Comparison of ENCODE assay signal across 39 mouse cellular contexts in the genomic region with DNA sequence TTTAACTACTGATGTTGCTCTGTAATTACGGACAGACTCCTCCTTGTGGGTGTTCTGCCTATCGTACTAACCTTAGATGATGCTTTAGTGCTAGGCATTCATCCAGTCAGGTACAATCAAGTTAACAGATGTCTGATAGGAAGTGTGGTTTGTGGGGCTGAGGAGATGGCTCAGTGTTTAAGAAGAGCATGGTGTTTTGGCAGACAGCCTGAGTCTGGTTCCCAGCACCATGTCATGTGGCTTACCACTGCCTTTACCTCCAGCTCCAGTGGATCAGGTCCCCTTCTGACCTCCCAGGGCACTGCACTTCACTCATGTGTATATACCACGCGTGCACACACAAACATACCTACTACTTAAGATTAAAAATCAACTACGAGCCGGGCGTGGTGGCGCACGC. TPM values are rescaled to one million over a fixed set of nuclear protein-coding genes. Genes with fewer than 3 reads are reported as not detected.
DNase-seq lines count a peak whose midpoint lies in the region; ATAC-seq and TF ChIP-seq lines count a peak whose summit lies in the region.
"Had no signal": no experiment of that assay in that cellular context is flagged by ENCODE, and none has a peak within 500 bp of the region (broad histone marks: within the 10 kb centered on the region; RNA-seq: fewer than 3 reads in every experiment).

No protein-coding gene starts in this region.

- H3K9me3 ChIP-seq in liver, embryonic 15.5 days (replicated peaks) = no peaks in the 10 kb centered on the region
- H3K9me3 ChIP-seq in liver, embryonic 11.5 days (ENCODE audit: control insufficient read depth, low read length) = no peaks in the 10 kb centered on the region
- no peaks in the 10 kb centered on the region for H3K9me3 ChIP-seq in G1E (replicated peaks)
- H3K9me3 ChIP-seq: embryonic facial prominence, embryonic 10.5 days; embryonic facial prominence, embryonic 15.5 days; hindbrain, embryonic 13.5 days; limb, embryonic 10.5 days; limb, embryonic 15.5 days; midbrain, embryonic 12.5 days; neural tube, embryonic 12.5 days had no signal

- no peak overlapping the region for H3K4me2 ChIP-seq in liver, embryonic 15.5 days
- no peak overlapping the region for H3K4me2 ChIP-seq in liver, embryonic 11.5 days
- H3K4me2 ChIP-seq: embryonic facial prominence, embryonic 15.5 days; heart, embryonic 11.5 days; hindbrain, embryonic 13.5 days; limb, embryonic 15.5 days; midbrain, embryonic 12.5 days; neural tube, embryonic 12.5 days had no signal

- DNase-seq in liver, embryonic 11.5 days (ENCODE audit: low spot score) = no peak
- DNase-seq in G1E (ENCODE audit: low spot score) = no peak
- peak; percentile 24 for DNase-seq in R1 (ENCODE audit: low read depth, low spot score)
- no peak for DNase-seq in urinary bladder, adult 2 months (ENCODE audit: low spot score)
- DNase-seq in gastrocnemius, adult 8-10 months (ENCODE audit: low spot score in 2 of 2) = no peak
- DNase-seq: cerebellum, adult 8-10 months; cerebellum, postnatal 25 days; gastrocnemius, postnatal 25 days; heart, adult 18-20 months; heart, postnatal 4 days; kidney, adult 8-10 months; kidney, postnatal 4 days; layer of hippocampus, postnatal 36 days; lung, adult 2 months; lung, postnatal 10 days; right cerebral cortex, adult 18-20 months; spleen, adult 18-20 months; thymus, adult 2 months; thymus, postnatal 36 days had no signal

- H3K27ac ChIP-seq in liver, embryonic 15.5 days (replicated peaks) = peak overlapping the region; percentile 53
- H3K27ac ChIP-seq in liver, embryonic 11.5 days (ENCODE audit: low read depth, low read length) = no peak overlapping the region
- H3K27ac ChIP-seq: embryonic facial prominence, embryonic 10.5 days; embryonic facial prominence, embryonic 15.5 days; hindbrain, embryonic 13.5 days; kidney, postnatal 0 days; limb, embryonic 10.5 days; limb, embryonic 15.5 days; macrophage; midbrain, embryonic 12.5 days; neural tube, embryonic 12.5 days had no signal

- H3K4me1 ChIP-seq in liver, embryonic 15.5 days (replicated peaks) = peaks cover 48% of the 10 kb centered on the region
- peaks cover 34% of the 10 kb centered on the region for H3K4me1 ChIP-seq in liver, embryonic 11.5 days (replicated peaks; ENCODE audit: control insufficient read depth, insufficient read depth, low read length)
- peaks cover 67% of the 10 kb centered on the region for H3K4me1 ChIP-seq in G1E (ENCODE audit: insufficient read depth, low read depth, low read length)

- 0 out of 2 replicates have a peak, but pooled peaks cover 5% of the 10 kb centered on the region for H3K36me3 ChIP-seq in liver, embryonic 15.5 days (replicated peaks)
- H3K36me3 ChIP-seq in liver, embryonic 11.5 days (ENCODE audit: control insufficient read depth, insufficient read depth, low read length) = no peaks in the 10 kb centered on the region
- peaks cover 27% of the 10 kb centered on the region for H3K36me3 ChIP-seq in G1E (replicated peaks)
- H3K36me3 ChIP-seq: embryonic facial prominence, embryonic 15.5 days; hindbrain, embryonic 13.5 days; limb, embryonic 15.5 days; midbrain, embryonic 12.5 days; neural tube, embryonic 12.5 days had no signal

- no peaks in the 10 kb centered on the region for H3K27me3 ChIP-seq in liver, embryonic 15.5 days
- no peaks in the 10 kb centered on the region for H3K27me3 ChIP-seq in liver, embryonic 11.5 days (replicated peaks; ENCODE audit: control insufficient read depth, insufficient read depth, low read length)
- no peaks in the 10 kb centered on the region for H3K27me3 ChIP-seq in G1E (ENCODE audit: insufficient read depth, low read length)
- H3K27me3 ChIP-seq: CH12.LX; embryonic facial prominence, embryonic 15.5 days; hindbrain, embryonic 13.5 days; limb, embryonic 15.5 days; midbrain, embryonic 12.5 days; neural tube, embryonic 12.5 days had no signal

- no peak for ATAC-seq in liver, embryonic 15.5 days (ENCODE audit: insufficient read depth)
- ATAC-seq in liver, embryonic 11.5 days (replicated peaks; ENCODE audit: low FRiP score) = no peak
- no peak for ATAC-seq in G1E (ENCODE audit: extremely low read depth, insufficient number of reproducible peaks, low FRiP score, poor library complexity, severe bottlenecking)
- ATAC-seq: forebrain, embryonic 14.5 days; intestine, embryonic 16.5 days had no signal

- 74% methylated on average over 9 of the region's 9 CpGs for WGBS in liver, embryonic 15.5 days (ENCODE audit: insufficient replicate concordance)
- WGBS in liver, embryonic 11.5 days = 87% methylated on average over 9 of the region's 9 CpGs

- no peak overlapping the region for H3K9ac ChIP-seq in liver, embryonic 15.5 days
- H3K9ac ChIP-seq in liver, embryonic 11.5 days (ENCODE audit: low read depth, low read length) = no peak overlapping the region
- H3K9ac ChIP-seq: embryonic facial prominence, embryonic 15.5 days; hindbrain, embryonic 13.5 days; limb, embryonic 15.5 days; midbrain, embryonic 12.5 days; neural tube, embryonic 12.5 days had no signal

- TF ChIP-seq CTCF in G1E (IDR thresholded peaks at IDR 0.05; ENCODE audit: low read depth, low read length) = no peak

- H3K4me3 ChIP-seq in liver, embryonic 15.5 days (replicated peaks) = no peak overlapping the region
- H3K4me3 ChIP-seq in liver, embryonic 11.5 days (ENCODE audit: low read depth, low read length) = no peak overlapping the region
- H3K4me3 ChIP-seq in G1E (ENCODE audit: low read depth, low read length) = peak overlapping the region; percentile 15; the same call in 1 of the 2 replicates
- H3K4me3 ChIP-seq: embryonic facial prominence, embryonic 10.5 days; embryonic facial prominence, embryonic 15.5 days; hindbrain, embryonic 13.5 days; limb, embryonic 10.5 days; limb, embryonic 15.5 days; midbrain, embryonic 12.5 days; myocyte; neural tube, embryonic 12.5 days had no signal

RNA-seq across cellular contexts. Expression of gene Eif5b, which starts 4.1 kb away (rescaled TPM):
- polyA plus RNA-seq in liver, embryonic 15.5 days (2015; fragmentation: Nextera tagmentation; extraction: Ambion mirVana) = 12.7 and 14.2 TPM in 2 replicates
- polyA plus RNA-seq in liver, embryonic 11.5 days (2014; fragmentation: Nextera tagmentation; extraction: Ambion mirVana) = 35.0 and 40.1 TPM in 2 replicates
- total RNA-seq in G1E (2014; fragmentation: Nextera tagmentation) (143 and 157 TPM in 2 replicates), G1E (2017) (74.2 and 80.8 TPM in 2 replicates)
- 85.6 and 91.6 TPM in 2 replicates for polyA plus RNA-seq in G1E (2012)
- 26.0 and 35.1 TPM in 2 replicates for polyA plus RNA-seq in urinary bladder, adult 2 months (2012; rRNA removed)
- 10 to 100 TPM; 53.3 to 62.9 (median 54.8) TPM for total RNA-seq in gastrocnemius, adult 8-10 months (2022)

RNA-seq across cellular contexts. Expression of gene Txndc9, which starts 4.3 kb away (rescaled TPM):
- 58.6 and 60.3 TPM in 2 replicates for polyA plus RNA-seq in liver, embryonic 15.5 days (2015; fragmentation: Nextera tagmentation; extraction: Ambion mirVana)
- polyA plus RNA-seq in liver, embryonic 11.5 days (2014; fragmentation: Nextera tagmentation; extraction: Ambion mirVana) = 105 and 110 TPM in 2 replicates
- total RNA-seq in G1E (2014; fragmentation: Nextera tagmentation) (107 and 115 TPM in 2 replicates), G1E (2017) (111 and 120 TPM in 2 replicates)
- polyA plus RNA-seq in G1E (2012) = 5.1 and 6.9 TPM in 2 replicates
- 54.7 and 55.7 TPM in 2 replicates for polyA plus RNA-seq in urinary bladder, adult 2 months (2012; rRNA removed)
- total RNA-seq in gastrocnemius, adult 8-10 months (2022) = 10 to 100 TPM; 30.9 to 38.3 (median 35.5) TPM

RNA-seq across cellular contexts. Expression of gene Lyg1, which starts 44.4 kb away (rescaled TPM):
- polyA plus RNA-seq in liver, embryonic 15.5 days (2015; fragmentation: Nextera tagmentation; extraction: Ambion mirVana) = not detected in 2 replicates
- not detected in 2 replicates for polyA plus RNA-seq in liver, embryonic 11.5 days (2014; fragmentation: Nextera tagmentation; extraction: Ambion mirVana)
- total RNA-seq in G1E (2014; fragmentation: Nextera tagmentation) (not detected in 2 replicates), G1E (2017) (not detected in 2 replicates)
- not detected in 2 replicates for polyA plus RNA-seq in G1E (2012)
- not detected in 2 replicates for polyA plus RNA-seq in urinary bladder, adult 2 months (2012; rRNA removed)
- not detected for total RNA-seq in gastrocnemius, adult 8-10 months (2022)
- total RNA-seq: CH12.LX; gastrocnemius, postnatal 25 days; heart, adult 18-20 months; heart, postnatal 4 days; layer of hippocampus, postnatal 36 days; left cerebral cortex, postnatal 10 days; midbrain, postnatal 0 days had no signal
- polyA plus RNA-seq: C2C12; embryonic facial prominence, embryonic 10.5 days; embryonic facial prominence, embryonic 15.5 days; forebrain, embryonic 14.5 days; heart, embryonic 11.5 days; heart, embryonic 16.5 days; hindbrain, embryonic 13.5 days; intestine, embryonic 16.5 days; kidney, postnatal 0 days; limb, embryonic 10.5 days; limb, embryonic 15.5 days; macrophage; midbrain, embryonic 12.5 days; midbrain, postnatal 0 days; myocyte; neural tube, embryonic 12.5 days; stomach, embryonic 16.5 days; thymus, adult 2 months had no signal
